Mouse (Mus musculus): Measurements from ENCODE around the gene Nexn.
"Not testable (repeated sequence)": the region's sequence is repeated elsewhere in the genome, so short reads cannot be mapped to it uniquely, and the experiment has no call there.

Gene Nexn

DNA sequence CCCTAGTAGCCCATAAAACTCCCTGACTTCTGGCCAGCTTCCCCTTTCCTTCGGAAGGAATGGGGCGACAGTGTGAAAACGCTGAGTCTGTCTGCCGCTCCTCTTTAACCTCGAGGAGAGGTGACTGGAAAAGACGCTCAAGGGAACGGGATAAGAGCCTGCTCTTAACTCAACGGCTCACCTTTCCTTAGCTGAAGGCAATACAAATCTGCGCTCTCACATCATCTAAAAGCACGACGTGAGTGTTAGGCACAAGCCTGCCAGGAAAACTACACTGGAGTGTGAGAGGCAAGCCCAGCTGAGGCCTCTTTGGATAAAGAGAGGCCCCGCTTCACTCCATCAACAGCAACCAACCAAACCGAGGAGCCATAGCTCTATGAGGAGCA lies at the start of gene Nexn:
TSS of gene Nexn (minus strand) at position 315 of the 386 bp plus-strand sequence.
- DNase-seq (ENCODE audit: low spot score): no peak

DNA sequence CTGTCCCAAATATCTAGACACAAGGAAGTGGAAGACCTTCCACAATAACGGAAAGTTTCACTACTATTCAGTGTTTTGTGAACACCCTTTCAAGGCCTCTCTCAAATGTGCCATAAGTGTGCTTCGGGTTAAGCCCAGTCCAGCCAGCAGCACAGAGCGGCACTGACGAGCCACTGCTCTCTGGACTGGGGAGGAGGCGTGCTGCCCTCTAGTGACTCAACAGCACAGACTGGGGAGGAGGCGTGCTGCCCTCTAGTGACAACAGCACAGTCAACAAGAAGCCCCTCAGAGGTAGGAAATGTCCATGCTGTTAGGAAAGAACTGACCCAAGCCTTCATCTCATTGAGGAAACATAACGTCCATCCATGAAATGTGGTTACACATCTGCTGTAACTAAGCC lies 49.5 kb upstream of the Nexn start:
- peak; percentile 87 for DNase-seq (ENCODE audit: low spot score)

DNA sequence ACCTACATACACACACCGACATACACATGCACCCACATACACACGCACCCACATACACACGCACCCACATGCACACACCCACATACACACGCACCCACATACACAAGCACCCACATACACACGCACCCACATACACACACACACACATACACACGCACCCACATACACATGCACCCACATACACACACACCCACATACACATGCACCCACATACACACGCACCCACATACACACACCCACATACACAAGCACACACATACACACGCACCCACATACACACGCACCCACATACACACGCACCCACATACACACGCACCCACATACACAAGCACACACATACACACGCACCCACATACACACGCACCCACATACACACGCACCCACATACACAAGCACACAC lies 48.5 kb upstream of the Nexn start:
- DNase-seq (ENCODE audit: low spot score): not testable (repeated sequence)

DNA sequence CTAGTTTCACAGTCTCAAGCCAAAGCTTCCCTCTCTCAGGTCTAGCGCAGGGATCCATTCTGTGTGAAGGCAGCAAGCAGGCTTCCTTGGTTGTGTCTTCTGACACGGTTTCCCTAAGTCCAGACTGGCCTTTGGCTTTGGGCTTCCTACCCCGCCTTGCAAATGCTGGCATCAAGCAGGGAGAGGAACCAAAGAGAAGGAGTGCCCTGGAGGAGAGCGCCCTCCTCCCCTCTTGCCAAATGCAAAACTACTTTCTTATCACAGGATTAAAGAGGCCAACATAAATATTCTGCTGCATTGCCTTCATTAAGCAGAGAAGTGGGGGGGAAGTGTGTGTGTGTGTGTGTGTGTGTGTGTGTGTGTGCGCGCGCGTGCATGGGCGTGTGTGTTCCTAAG lies 43.1 kb upstream of the Nexn start:
- DNase-seq (ENCODE audit: low spot score): no peak

DNA sequence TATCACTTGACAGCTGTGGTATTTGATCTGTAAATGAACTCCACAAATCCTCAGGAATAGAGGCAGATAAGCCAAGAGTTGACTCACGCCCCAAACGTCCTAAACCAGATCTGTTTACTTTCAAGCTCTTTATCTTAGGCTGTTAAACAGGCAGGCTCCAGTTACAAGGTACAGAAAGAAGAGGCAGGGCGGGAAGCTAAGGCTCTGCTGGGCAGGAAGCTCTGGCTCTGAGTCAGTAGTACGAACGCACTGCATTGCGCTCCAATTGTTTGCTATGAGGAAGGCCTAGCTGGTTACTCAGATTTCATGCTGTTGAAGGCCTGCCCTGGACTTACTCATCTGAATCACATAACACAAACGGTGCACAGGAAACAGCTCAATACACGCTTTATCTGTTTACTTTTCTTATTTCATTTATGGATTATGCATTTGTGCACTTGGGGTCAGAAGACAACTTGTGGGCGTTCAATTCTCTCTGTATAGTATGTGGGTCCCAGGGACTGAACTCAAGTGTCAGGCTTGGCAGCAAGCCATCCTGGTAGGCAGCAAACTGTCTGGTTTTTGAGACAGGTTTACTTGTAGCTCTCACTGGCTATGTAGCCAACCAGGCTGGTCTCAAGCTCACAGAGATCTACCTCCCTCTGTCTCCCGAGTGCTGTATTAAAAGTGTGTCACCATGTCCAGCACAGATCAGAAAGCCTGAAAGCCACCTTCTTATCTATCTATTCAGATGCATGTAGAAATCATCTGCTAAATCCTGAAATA lies 42.5 kb upstream of the Nexn start:
- no peak for DNase-seq (ENCODE audit: low spot score)

DNA sequence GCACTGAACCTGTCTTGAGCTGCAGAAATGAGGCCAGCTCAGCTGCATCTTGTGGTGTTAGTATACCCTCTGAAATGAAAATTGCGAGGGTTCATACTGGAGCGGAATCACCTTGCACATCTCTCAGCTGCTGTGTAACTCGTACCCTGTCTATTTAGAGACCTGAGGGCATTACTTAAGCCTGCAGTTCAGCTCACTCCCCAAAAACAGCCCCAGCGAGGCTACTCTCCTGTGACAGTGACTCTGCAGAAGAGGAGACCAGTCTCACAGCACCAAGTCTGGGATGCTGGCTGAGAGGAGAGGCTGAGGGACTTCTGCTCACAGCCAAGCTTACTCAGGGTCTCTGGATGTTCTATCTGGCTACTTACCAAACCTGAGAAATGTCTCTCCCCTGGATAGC lies 39.8 kb upstream of the Nexn start:
- DNase-seq (ENCODE audit: low spot score): no peak

DNA sequence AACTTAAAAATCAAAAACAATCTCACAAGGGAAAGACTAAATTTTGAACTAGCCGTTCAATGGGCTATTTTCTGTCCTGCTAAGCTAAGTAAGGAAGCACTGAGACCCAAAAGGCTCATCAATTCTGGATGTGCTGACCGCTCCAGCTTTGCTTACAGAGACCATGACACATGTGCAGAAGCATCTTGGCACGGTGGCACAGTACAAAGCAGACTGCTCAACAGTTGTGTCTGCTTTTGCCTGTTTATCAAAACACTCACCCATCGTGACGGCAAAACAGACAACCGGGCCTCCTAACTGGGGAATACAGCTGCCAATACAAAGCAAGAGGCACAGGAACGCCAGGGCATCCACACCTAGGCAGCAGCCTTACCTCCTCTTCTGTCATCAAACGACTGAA lies 38.9 kb upstream of the Nexn start:
- no peak for DNase-seq (ENCODE audit: low spot score)

DNA sequence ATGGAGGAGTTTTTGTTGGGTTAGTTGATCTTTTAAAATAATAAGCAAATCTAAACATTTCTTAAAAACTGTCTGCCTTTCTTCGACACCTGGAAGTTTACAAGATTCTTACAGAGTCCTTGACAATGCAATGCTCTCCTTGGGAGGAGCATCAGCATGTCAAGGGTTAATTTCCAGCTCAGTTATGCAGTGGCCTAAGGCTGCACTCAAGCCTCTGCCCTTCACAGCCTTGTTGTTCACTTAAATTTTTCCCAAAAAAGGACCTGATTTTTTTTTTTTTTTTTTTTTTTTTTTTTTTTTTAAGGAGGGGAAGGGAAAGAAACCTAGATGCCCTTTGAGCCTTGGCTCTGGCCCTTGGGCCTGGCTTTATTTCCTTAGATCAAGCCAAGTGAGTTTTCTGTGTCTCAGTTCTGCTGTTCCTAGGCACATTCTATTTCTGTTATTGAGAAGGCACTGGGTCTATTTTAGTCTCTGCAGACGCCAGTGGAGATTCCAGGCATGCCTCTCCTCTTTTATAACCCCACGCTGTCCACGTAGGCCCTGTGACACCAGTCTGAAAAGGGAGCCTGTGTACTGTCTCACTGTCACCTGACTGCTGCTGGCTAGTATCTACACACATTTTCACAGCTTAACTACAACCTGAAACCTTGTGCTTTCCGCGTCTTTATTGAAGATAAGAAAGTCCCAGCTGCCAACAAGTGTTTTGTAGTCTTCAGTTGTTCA lies 38.1 kb upstream of the Nexn start:
- no peak for DNase-seq (ENCODE audit: low spot score)

DNA sequence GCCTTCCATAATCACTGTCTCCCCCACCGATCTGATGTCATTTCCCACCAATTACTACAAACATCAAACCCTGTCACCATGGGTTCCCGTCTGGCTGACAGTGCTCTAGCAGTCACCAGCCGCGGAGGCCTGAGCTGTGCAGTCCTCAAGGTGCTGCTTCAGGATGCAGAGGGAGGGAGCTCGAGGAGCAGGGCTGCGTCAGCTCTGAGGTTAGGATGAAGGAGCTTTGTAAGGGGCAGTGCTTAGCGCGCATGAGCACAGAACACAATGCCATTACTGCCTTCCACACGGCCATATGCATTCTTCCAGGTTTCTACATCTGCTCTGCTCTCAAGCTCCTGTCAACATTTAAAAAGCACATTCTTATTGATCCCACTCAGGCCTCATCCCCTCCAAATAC lies 36.8 kb upstream of the Nexn start:
- DNase-seq (ENCODE audit: low spot score): no peak

DNA sequence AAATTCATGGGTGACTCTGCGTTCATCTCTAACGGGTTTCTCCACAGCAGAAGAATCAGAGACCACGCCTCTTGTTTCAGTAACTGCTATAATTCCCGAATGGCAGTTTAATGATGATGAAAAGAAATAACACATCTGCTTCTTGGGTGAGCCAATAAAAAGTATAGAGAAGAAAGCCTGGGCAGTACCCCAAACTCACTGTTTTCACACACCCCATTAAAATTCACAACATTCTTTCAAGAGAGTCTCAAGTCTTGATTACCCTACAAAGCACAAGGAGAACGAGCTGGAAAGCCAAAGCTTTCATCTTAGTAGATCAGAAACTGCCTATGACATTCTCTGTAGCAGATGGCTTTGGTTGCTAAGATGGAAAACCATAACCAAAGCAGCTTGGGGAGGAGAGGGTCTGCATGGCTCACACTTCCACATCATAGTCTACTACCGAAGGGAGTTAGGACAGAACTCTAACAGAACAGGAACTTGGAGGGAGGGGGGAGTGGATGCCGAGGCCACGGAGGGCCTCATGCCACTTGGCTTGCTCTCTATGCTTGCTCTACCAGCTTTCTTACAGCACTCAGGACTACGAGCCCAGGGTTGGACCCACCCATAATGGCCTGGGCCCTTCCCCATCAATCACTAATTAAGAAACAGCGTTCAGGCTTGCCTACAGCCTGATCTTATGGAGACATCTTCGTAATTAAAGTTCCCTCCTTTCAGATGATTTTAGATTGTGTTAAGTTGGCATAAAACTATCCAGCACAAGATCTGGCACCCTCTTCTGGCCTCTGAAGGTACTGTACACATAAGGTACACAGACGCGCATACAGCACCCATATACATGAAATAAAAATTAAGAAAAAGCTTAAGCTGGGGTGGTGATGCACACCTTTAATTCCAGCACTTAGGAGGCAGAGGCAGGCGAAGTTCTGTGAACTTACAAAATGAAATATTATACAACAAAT lies 34.5 kb upstream of the Nexn start:
- no peak for DNase-seq (ENCODE audit: low spot score)

DNA sequence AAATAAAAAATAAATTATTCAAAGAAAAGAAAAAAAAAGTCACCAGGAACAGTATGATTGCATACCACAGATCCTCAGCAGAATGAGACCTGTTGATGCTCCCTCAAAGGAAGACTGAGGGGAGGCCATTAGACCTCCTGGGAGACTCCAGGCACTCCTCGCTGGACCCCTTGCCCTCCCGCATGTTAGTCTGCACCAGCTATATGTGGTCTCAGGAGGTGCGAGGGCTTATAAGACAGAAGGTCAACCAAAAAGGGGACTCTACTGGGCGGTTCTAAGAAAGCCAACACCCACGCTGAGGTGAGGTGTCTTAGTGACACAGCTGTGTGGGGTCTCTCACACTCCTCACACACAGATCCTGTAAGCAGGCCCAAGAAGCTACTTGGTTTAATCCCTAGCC lies 29.7 kb upstream of the Nexn start:
- no peak for DNase-seq (ENCODE audit: low spot score)

DNA sequence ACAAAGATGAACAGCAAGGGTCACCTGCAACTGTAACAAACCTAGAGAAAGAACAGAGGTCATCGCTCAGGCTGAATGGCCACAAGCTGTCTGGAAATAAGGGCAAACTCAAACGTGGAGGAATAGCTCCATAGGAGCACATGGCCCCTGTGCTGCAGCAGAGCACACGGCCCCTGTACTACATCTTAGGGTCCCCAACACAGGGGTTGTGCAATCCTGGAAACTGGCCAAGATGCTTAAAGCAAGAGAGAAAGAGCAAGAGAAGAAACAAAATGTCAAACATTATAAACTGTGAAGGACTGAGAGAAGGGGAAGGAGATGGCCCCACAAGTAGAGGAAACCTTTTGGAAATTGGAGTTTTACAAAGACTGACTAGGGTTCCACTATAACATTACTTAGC lies 28.2 kb upstream of the Nexn start:
- no peak for DNase-seq (ENCODE audit: low spot score)

DNA sequence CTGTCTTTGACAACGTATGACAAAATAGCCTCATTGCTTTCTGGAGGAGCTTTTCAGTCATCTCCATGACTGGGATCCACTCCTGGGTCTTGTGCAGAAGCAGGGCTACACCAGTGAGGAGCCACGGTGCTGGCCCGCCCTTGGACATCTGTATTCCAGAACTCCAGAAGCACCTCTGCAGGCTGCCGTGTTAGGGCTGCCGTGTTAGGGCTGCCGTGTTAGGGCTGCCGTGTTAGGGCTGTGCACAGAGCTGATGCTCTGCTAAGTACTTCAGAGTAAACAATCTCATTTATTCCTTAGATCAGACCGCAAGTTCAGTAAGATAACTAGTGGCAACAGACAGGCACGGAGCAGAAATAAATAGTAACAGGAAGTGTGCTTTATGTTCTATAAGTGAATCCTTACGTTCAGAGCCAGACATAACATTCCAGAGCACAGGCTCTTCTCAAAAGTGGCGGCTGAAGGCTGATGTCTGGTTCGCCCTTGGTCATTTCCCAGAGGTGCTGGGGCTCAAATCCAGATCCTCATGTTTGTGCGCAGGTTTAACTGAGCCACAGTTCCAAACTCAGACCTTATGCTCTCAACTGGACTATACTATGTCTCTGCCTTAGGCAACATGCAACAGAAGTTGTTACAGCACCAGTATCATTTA lies 27.5 kb upstream of the Nexn start:
- no peak for DNase-seq (ENCODE audit: low spot score)

DNA sequence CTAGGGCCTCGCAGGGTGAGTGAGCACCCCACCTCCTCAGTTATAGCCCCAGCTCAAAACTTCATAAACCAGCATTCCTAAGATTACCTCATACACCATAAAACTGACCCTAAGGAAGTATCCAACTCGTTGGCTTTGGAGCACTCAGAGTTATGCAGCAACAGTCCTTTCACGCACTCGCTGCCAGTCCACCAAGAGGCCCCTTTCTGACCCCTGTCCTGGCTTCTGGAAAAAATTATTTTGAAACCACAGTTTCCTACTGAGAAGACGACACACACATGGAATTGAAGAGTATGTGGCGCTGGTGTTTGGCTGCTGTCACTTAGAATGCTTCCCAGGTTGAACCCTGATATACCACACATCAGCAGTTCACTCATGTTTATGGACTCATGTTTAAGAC lies 25.7 kb upstream of the Nexn start:
- DNase-seq (ENCODE audit: low spot score): no peak

DNA sequence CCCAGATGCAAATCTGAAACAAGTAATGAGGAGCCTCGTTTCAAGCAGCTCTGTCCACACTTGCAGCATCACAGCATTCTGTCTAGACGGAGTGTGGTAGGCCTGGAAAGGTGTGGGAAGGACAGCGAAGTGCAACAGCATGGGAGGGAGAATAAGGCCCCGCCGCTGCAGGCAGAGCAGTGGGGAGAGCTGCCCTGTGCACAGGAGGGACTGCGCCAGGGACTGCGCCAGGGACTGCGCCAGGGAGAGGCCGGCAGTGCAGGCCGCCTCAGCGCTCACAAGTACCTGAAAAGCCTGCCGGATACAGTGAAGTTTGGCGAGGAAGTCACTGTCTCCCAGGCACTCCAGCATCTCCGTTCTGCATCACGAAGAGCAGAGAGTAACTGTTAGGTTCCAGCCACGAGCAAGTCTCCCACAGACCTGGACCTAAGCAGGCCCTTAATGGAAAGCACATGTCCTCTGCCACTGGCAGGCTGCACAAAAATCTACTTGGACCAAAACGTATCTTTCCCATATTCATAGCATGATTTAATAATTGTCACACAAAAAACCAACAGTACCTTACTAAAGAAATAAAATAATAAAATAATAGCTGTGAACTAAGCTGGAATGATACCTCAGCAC lies 24.1 kb upstream of the Nexn start:
- no peak for DNase-seq (ENCODE audit: low spot score)

DNA sequence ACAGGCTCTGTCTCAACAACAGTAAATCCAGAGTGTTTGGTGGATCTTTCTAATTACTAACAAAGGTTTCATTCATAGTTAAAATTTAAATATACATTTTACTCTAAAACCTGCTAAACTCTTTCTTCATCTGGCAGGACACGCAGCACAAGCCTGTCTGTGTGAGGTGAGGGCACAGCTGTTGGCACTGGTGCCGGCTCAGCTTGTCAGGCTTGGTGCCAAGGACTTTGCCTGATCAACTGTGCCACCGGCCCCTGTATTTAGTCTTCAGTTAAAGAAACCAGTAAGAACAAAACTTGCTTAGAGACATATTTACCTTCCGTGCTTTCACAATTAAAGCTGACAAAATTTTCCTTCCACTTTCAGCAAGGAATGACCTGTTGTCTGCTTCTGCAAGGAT lies 22.6 kb upstream of the Nexn start:
- no peak for DNase-seq (ENCODE audit: low spot score)

DNA sequence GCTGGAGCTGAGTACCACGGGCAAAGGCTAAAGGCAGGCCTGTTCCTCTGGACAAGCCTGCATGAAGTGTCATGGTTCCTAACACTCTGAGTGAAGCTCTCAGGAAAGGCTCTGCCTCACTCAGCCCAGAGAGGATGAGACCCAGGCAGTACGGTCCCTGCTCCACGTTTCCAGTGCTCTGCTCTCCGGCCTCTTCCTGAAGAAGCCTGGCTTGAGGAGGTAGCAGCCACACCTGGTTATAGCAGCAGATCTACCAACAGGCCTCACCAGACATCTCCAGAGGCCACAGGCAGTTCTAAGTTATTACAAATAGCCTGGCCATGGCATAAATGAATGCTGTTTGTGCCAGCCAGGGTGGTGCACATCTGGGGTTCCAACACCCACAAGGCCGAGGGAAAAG lies 22.1 kb upstream of the Nexn start:
- DNase-seq (ENCODE audit: low spot score): no peak

DNA sequence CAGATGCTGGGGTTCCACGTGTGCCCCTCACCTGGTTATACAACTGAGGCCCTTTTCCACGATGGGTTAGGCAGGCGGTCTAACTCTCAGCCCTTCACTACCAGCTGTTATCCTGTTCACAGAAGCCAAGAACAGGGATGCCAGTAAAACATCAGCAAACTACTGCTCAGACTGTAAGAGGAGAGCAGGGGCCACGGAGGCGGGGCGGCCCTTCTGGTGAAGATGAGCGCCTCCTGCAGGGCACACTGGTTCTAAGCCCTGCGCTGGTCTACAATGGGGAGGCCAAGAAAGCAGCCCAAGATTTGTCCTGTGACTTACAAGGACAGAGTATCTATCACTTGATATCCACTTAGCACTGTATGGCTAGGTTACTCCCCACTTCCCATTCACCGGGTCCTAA lies 21.7 kb upstream of the Nexn start:
- DNase-seq (ENCODE audit: low spot score): no peak

DNA sequence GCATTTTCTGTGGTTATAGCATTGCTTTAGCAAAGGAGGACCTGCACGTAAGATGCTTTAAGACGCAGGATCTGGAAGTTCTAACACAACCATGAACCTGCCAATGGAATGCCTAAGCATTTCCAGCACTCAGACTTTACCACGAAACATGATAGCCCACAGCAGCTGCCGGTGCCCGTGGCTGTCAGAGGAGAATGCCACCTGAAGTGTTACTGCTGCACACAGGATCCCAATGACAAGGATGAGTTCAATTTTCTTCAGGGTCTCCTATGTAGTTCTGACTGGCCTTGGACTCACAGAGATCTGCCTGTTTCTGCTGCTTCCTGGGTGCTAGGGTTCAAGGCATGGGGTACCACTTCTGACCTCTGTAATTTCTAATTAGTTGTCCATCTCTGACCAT lies 18.6 kb upstream of the Nexn start:
- DNase-seq (ENCODE audit: low spot score): no peak

DNA sequence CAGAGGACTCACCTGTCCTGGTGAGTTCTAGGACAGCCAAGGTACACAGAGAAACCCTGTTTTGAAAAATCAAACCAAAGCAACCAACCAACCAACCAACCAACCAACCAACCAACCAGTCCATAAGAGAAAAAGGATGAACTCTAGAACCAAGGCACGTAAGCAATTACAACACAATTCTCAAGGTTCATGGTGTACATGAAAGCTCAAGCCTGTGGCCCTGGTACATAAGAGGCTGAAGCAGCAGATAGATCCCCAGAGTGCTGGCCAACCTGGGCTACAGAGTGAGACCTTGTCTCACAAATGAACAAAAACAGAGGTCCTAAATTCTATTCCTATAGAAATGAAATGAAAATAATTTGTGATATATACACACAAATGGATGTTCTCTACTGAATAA lies 18.2 kb upstream of the Nexn start:
- no peak for DNase-seq (ENCODE audit: low spot score)

DNA sequence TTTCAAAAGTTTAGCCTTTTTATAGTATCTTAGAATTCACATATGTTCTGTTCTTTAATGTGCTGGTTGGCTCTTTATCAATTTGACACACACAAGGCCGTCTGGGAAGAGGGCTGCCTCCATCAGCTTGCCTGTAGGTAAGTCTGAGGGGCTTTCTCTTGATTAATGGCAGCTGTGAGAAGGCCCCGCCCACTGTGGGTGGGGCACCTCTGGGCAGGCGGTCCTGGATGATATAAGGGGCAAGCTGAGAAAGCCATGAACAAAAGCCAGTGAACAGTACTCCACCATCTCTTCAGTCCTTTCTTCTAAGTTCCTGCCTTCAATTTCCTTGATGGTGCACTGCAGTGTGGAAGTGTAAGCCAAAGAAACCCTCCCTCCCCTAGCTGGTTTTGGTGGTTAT lies 16.0 kb upstream of the Nexn start:
- DNase-seq (ENCODE audit: low spot score): no peak

DNA sequence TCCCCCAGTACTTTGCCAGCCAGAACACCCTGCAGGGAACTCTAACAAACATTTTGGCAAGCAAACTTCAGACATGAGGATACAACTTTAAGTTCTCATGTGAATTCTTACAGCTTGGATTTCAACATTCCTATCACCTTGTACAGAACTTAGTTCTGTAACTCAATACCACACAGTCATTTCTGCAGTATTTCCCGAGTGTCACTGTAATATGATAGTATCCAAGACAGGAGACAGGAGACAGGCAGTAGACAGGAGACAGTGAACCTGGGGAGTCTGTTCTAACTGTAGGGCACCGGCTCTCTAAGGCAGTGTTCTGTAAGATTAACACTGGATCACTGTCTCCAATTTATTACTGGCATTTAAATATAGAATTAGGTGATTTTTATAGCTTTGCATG lies 12.3 kb upstream of the Nexn start:
- no peak for DNase-seq (ENCODE audit: low spot score)
